Mouse (Mus musculus) midbrain, embryonic 11.5 days (tissue): ENCODE measurements around the gene Arhgap18. TPM values are rescaled to one million over a fixed set of nuclear protein-coding genes. Genes with fewer than 3 reads are reported as not detected.

Source experiments
- ATAC-seq: fragments of 200-750 bp; cut with Nextera tagmentation; 2 replicates; pipeline ENCODE4 v1.8.0; 2017; ENCODE audit warnings: moderate TSS enrichment, moderate library complexity; ENCODE audit not compliant: low FRiP score
- DNase-seq: peaks from one replicate; pipeline ENCODE4 v3.0.0; 2015; ENCODE audit warnings: low spot score; ENCODE audit errors: missing footprints
- H3K27ac ChIP-seq: fragments of 300-500 bp; sonication (generic); 2 replicates; pipeline ENCODE4 v1.5.1; 2014; ENCODE audit warnings: low read depth, low read length
- H3K27me3 ChIP-seq: fragments of 300-500 bp; sonication (generic); 2 replicates; pipeline ENCODE4 v1.6.1; 2014; ENCODE audit warnings: mild to moderate bottlenecking, low read length, moderate library complexity, mixed read lengths; ENCODE audit not compliant: control insufficient read depth, insufficient read depth
- H3K36me3 ChIP-seq: fragments of 300-500 bp; sonication (generic); 2 replicates; pipeline ENCODE4 v1.6.1; 2014; ENCODE audit warnings: mild to moderate bottlenecking, low read length, moderate library complexity, mixed read lengths; ENCODE audit not compliant: control insufficient read depth, insufficient read depth
- H3K4me1 ChIP-seq: fragments of 300-500 bp; sonication (generic); 2 replicates; pipeline ENCODE4 v1.6.1; 2014; ENCODE audit warnings: low read length; ENCODE audit not compliant: control insufficient read depth, insufficient read depth
- H3K4me2 ChIP-seq: fragments of 300-500 bp; sonication (generic); 2 replicates; pipeline ENCODE4 v1.6.1; 2014; ENCODE audit warnings: mild to moderate bottlenecking, moderate library complexity
- H3K4me3 ChIP-seq: fragments of 300-500 bp; sonication (generic); 2 replicates; pipeline ENCODE4 v1.5.1; 2014; ENCODE audit warnings: low read depth, low read length
- H3K9ac ChIP-seq: fragments of 300-500 bp; sonication (generic); 2 replicates; pipeline ENCODE4 v1.6.1; 2014; ENCODE audit warnings: low read length
- H3K9me3 ChIP-seq: fragments of 300-500 bp; sonication (generic); 2 replicates; pipeline ENCODE4 v1.6.1; 2016; ENCODE audit warnings: low read length; ENCODE audit not compliant: control insufficient read depth
- WGBS: fragments of 180-500 bp; shearing (Covaris S2); extraction: QIAGEN DNeasy Blood & Tissue Kit; methylation state at CpG from one replicate; pipeline ENCODE4 v1.1.7; 2014; 5-methylcytosine and 5-hydroxymethylcytosine counted together
- polyA plus RNA-seq: library from polyadenylated mRNA; unstranded; fragments of >200 nt; fragmentation: Nextera tagmentation; extraction: Ambion mirVana; gene quantifications from 2 replicates; pipeline ENCODE4 v1.2.1, GENCODE M21; 2014

Gene Arhgap18
- polyA plus RNA-seq, 1 experiment from 2014 or later, result 14.9 TPM

DNA sequence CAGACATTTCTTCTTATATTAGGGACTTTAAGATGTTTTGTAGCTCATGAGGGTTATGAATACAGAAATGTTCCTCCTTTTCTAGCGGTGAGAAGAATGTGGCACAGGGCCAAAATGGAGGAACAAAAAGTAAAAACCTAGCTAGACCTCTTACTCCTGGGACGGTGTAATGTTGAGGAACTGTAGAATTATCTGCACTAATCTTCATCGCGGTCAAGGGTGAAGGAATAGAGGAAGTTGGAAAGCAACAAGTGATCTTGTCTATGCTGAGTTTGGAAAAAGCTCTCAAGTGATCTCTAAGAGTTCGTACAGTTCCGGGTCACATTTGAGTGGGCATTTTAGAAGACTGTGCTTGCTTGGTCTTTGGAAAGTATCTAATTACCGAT lies 44.1 kb downstream of the Arhgap18 start:
- 94% methylated on average over 7 of the region's 7 CpGs for WGBS
- no peaks in the 10 kb centered on the region for H3K9me3 ChIP-seq
- H3K9ac ChIP-seq, result no peak overlapping the region
- no peaks in the 10 kb centered on the region for H3K27me3 ChIP-seq
- no peaks in the 10 kb centered on the region for H3K4me1 ChIP-seq
- DNase-seq (no peak), ATAC-seq (no peak)
- no peak overlapping the region for H3K4me2 ChIP-seq
- H3K4me3 ChIP-seq, result no peak overlapping the region
- no peak overlapping the region for H3K27ac ChIP-seq
- H3K36me3 ChIP-seq, result no peaks in the 10 kb centered on the region

DNA sequence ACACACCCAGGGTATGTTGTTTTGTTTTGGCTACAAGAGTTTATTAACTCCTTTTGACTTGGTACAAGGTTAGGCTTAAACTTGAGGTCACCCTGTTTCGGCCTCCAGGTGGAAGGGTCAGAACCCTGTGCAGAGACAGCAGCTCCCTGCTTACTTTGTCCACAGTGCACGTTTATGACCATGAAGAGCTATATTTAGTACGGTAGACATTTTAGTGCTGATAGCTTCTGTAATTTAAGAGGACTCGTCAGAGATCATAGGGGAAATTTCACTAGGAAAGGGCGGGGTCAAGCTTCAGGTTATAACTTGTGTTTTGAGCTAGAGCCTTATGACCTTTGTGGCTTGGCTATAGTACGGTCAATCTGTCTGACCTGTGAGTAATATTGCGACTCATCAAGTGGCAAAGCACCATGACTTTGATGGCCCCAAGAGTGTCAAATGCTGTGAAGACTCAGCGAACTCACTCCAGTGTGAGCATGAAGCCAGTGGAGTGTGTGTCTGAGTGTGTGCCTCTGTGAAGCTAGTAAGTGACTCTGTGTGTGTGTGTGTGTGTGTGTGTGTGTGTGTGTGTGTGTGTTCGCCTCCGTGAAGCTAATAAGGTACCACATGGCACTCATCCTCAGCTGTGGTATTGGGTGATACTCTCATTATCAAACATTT lies 45.7 kb downstream of the Arhgap18 start:
- Histone ChIP-seq H3K36me3 (no peaks in the 10 kb centered on the region), H3K27ac (no peak overlapping the region), H3K9ac (no peak overlapping the region), H3K4me1 (no peaks in the 10 kb centered on the region), H3K9me3 (no peaks in the 10 kb centered on the region), H3K4me2 (no peak overlapping the region), H3K4me3 (no peak overlapping the region), H3K27me3 (no peaks in the 10 kb centered on the region)
- DNase-seq (no peak), ATAC-seq (no peak)
- 93% methylated on average over 10 of the region's 10 CpGs for WGBS

DNA sequence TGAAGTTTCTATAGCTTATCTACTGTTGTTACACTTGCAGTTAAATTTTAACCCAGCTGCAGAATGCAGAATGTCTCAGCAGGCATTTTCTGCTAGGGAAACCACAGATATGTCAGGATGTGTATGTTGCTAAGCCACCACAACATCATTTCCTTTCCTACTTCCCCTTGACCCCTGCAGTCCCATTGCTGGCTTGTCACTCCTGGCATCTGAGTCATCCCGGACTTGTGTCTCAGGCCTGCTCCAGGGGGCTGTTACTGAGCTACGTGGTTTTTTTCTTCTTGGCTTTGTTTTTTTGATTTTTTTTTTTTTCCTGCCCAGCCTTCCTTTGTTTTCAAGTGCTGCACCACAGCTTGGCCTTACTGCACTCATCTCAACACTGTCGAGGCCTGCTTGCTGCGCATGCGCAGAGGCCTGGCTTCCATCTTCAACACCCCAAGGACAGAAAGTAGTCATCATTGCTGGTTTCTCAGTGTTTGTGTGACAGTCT lies 46.4 kb downstream of the Arhgap18 start:
- WGBS, result 63% methylated on average over 5 of the region's 5 CpGs
- Histone ChIP-seq H3K9ac (no peak overlapping the region), H3K36me3 (no peaks in the 10 kb centered on the region), H3K27me3 (no peaks in the 10 kb centered on the region), H3K27ac (no peak overlapping the region), H3K4me2 (no peak overlapping the region), H3K4me3 (no peak overlapping the region), H3K4me1 (no peaks in the 10 kb centered on the region), H3K9me3 (no peaks in the 10 kb centered on the region)
- no peak for DNase-seq
- ATAC-seq, result no peak

GRCm38 (mm10) chr10:26804351-26804983 lies 51.2 kb downstream of the Arhgap18 start:
- DNase-seq (no peak), ATAC-seq (peak; percentile 83)
- Histone ChIP-seq H3K9ac (no peak overlapping the region), H3K4me1 (no peaks in the 10 kb centered on the region), H3K4me3 (no peak overlapping the region), H3K9me3 (no peaks in the 10 kb centered on the region), H3K27ac (no peak overlapping the region), H3K4me2 (no peak overlapping the region), H3K36me3 (no peaks in the 10 kb centered on the region), H3K27me3 (no peaks in the 10 kb centered on the region)
- WGBS, result 52% methylated on average over 5 of the region's 5 CpGs

GRCm38 (mm10) chr10:26805007-26805406 lies 51.8 kb downstream of the Arhgap18 start:
- H3K36me3 ChIP-seq, result no peaks in the 10 kb centered on the region
- H3K9me3 ChIP-seq, result no peaks in the 10 kb centered on the region
- DNase-seq, result no peak
- H3K4me2 ChIP-seq, result no peak overlapping the region
- H3K27me3 ChIP-seq, result no peaks in the 10 kb centered on the region
- ATAC-seq, result no peak
- H3K4me3 ChIP-seq, result no peak overlapping the region
- H3K4me1 ChIP-seq, result no peaks in the 10 kb centered on the region
- no peak overlapping the region for H3K9ac ChIP-seq
- 79% methylated on average over 1 of the region's 1 CpGs for WGBS
- H3K27ac ChIP-seq, result no peak overlapping the region

- Histone ChIP-seq H3K4me3 (no peak overlapping the region), H3K36me3 (no peaks in the 10 kb centered on the region), H3K4me1 (no peaks in the 10 kb centered on the region), H3K9ac (no peak overlapping the region), H3K9me3 (no peaks in the 10 kb centered on the region), H3K27ac (no peak overlapping the region), H3K27me3 (no peaks in the 10 kb centered on the region), H3K4me2 (no peak overlapping the region)
- ATAC-seq, result no peak
- 88% methylated on average over 3 of the region's 3 CpGs for WGBS
- DNase-seq, result no peak
These were observed 52.9 kb downstream of the Arhgap18 start for GRCm38 (mm10) chr10:26806092-26806491.

DNA sequence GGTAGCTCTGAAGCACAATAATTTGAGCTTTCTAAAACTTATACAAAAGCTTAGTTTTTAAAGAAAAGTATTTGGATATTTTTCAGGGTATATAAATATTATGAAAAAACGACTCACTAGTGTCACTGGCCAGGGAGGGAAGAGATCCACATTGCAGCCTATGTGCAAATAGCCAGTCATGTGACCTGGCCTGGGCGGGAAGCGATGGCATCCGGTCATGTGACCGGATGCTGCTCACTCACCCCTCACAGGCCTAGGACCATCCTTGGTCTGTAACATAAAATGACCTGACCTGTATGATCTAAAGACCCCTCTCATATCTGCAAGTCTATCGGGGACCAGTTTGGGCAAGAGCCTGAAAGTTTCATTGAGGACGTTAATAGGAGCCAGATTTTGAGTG lies 56.8 kb downstream of the Arhgap18 start:
- Histone ChIP-seq H3K4me1 (no peaks in the 10 kb centered on the region), H3K9ac (no peak overlapping the region), H3K4me2 (no peak overlapping the region), H3K4me3 (no peak overlapping the region), H3K27ac (no peak overlapping the region), H3K36me3 (no peaks in the 10 kb centered on the region), H3K27me3 (no peaks in the 10 kb centered on the region), H3K9me3 (no peaks in the 10 kb centered on the region)
- WGBS, result 88% methylated on average over 7 of the region's 7 CpGs
- ATAC-seq (no peak), DNase-seq (no peak)

GRCm38 (mm10) chr10:26810810-26811209 lies 57.6 kb downstream of the Arhgap18 start:
- ATAC-seq (no peak), DNase-seq (no peak)
- no peak overlapping the region for H3K4me3 ChIP-seq
- WGBS, result 84% methylated on average over 5 of the region's 5 CpGs
- no peaks in the 10 kb centered on the region for H3K27me3 ChIP-seq
- H3K4me2 ChIP-seq, result no peak overlapping the region
- no peaks in the 10 kb centered on the region for H3K9me3 ChIP-seq
- no peak overlapping the region for H3K27ac ChIP-seq
- no peaks in the 10 kb centered on the region for H3K4me1 ChIP-seq
- no peaks in the 10 kb centered on the region for H3K36me3 ChIP-seq
- H3K9ac ChIP-seq, result no peak overlapping the region

- Histone ChIP-seq H3K9me3 (no peaks in the 10 kb centered on the region), H3K4me1 (no peaks in the 10 kb centered on the region), H3K27ac (no peak overlapping the region), H3K9ac (no peak overlapping the region), H3K27me3 (no peaks in the 10 kb centered on the region), H3K4me3 (no peak overlapping the region), H3K36me3 (no peaks in the 10 kb centered on the region), H3K4me2 (no peak overlapping the region)
- ATAC-seq (no peak), DNase-seq (no peak)
- WGBS, result 87% methylated on average over 4 of the region's 4 CpGs
These were observed 58.1 kb downstream of the Arhgap18 start for GRCm38 (mm10) chr10:26811342-26811741.
